Mouse (Mus musculus): Measurements from ENCODE around the gene Lhx6.

Gene Lhx6

DNA sequence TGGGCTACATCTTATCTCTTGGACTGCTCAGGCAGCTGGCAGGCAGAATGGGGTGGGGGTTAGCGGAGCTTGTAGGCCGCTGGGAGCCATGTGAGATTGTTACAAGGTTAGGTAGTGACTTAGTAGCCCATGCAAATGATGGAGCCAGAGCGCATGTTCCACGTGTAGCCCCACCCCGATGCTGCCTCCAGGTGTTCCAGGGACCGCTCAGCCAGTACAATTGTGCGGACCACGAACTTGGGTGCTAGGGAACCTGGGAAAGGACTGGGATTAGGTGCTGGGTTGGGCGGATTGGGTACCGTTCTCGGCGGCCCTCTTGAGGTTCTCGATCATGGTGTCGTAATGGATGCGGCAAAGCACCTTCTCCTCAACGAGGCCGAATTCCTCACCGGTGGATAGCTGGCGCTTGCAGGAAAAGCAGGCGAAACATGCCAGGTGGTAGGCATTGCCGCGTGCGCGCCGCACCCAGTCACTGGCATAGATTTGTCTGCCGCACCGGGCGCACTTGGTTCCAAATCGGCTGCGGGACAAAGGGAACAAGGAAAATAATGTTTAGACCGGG lies 11.2 kb downstream of the Lhx6 start:
- DNase-seq (ENCODE audit: low read depth in 2 of 2, low spot score in 2 of 2), result no peak

DNA sequence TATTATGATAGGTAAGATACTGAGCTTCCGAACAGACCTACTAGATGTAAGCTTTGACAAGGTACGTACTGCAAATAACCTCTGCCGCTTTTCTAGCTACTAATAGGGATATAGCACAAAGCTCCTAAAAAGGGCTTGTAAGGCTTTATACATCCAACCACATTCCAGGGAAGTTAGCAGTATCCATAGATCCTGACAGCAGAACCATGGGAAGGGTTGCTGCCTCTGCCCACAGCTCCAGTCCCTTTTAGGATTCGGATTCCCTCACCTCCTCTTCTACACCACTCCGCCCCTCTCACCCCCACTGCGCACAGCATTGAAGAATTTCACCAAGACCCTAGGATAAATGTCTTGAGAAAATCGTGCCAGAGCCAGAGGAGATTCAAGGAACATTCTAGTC lies 11.9 kb downstream of the Lhx6 start:
- DNase-seq (ENCODE audit: low read depth in 2 of 2, low spot score in 2 of 2), result no peak

DNA sequence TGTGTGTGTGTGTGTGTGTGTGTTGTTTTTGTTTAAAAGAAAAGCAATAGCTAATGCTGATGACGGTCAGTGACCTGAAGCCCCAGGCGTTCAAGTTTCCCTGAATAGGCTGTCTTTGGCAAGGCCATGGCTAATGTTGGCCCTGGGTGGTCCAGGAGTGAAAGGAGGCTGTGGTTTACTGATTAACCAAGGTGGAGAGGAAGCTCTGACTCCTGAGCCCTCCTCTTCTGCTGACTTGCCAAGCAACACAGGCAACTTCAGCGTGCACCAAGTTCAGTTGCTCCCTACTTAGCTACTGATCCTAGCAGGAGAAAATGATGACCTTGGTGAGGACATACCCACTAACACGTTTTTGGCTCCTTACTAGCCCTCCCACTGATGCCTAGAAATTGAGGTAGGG lies 12.5 kb downstream of the Lhx6 start:
- DNase-seq (ENCODE audit: low read depth in 2 of 2, low spot score in 2 of 2), result no peak

DNA sequence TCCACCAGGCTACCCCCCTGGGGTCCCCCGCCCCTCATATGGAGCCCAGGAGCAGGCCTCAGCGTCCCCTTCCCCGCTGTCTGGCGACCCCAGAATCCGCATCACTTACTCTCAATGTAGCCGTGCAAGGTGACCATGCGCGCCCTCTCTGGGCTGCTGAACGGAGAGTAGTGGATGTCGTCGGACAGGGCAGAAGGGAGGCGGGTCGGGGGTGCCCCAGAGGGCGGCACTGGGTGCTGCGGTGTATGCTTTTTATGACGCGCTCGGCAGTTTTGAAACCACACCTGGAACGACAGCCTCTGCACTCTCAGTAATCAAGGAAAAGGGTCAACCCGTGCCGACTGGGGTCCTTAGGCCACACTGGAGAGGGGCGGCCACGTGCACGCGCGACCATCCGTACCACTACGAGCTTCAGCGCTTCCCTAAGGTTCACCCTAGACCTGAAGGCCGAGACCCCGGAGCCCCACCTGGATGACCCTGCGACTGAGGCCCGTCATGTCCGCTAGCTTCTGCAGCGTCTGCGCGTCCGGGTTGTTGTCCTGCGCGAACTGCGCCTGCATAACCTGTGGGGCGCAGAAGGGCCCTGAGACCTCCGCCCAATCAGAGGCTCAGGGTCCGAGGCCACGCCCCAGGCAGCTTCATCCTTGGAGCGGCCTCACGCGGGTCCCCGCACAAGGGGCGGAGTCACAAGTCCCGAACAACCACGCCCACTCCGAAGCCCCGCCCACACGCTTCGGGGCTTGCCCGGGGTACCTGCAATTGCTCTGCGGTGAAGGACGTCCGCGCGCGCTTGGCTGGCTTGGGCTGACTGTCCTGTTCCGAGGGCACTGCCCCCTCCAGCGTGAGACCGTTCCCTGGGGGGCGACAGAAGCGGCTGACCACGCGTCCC lies 14.1 kb downstream of the Lhx6 start:
- DNase-seq (ENCODE audit: low read depth in 2 of 2, low spot score in 2 of 2), result peak in 1 of 2 experiments; percentile 3

DNA sequence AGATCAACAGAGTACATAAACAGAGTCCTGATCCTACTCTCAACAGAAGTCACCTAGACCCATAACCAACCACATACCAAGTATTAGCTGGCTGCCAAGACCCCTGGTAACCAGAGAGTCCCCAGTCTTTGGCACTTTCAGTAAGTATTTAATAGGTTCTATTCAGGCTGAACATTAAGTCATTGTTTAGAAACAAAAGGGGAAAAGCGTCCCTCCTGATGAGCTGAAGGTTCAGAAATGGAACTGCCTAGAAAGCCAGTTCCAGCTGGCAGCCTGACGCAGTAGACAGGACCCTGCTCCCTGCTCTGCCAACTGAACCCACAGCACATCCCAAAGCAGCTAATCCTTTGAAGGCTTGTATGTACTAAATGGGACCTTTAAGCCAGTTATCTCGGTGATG lies 16.0 kb downstream of the Lhx6 start:
- DNase-seq (ENCODE audit: low read depth in 2 of 2, low spot score in 2 of 2), result no peak

DNA sequence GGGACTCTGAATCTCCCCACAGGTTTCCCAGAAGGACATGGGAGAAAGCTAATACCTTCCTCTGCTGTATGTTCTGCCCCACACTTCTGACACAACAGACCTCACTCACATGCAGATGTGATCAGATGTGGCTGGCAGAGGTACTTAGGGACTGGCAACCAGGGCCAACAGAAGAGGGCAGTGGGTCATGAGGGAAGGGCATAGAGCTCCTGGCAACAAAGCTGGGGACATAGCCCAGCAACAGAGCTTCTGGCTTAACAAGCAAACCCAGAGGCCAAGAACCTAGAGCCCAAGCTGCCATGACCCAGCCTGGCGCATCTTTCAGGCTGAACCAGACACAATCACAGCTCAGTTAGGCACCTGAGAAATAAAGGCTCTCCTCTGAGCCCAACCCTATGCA lies 20.2 kb downstream of the Lhx6 start:
- no peak for DNase-seq (ENCODE audit: low read depth in 2 of 2, low spot score in 2 of 2)

DNA sequence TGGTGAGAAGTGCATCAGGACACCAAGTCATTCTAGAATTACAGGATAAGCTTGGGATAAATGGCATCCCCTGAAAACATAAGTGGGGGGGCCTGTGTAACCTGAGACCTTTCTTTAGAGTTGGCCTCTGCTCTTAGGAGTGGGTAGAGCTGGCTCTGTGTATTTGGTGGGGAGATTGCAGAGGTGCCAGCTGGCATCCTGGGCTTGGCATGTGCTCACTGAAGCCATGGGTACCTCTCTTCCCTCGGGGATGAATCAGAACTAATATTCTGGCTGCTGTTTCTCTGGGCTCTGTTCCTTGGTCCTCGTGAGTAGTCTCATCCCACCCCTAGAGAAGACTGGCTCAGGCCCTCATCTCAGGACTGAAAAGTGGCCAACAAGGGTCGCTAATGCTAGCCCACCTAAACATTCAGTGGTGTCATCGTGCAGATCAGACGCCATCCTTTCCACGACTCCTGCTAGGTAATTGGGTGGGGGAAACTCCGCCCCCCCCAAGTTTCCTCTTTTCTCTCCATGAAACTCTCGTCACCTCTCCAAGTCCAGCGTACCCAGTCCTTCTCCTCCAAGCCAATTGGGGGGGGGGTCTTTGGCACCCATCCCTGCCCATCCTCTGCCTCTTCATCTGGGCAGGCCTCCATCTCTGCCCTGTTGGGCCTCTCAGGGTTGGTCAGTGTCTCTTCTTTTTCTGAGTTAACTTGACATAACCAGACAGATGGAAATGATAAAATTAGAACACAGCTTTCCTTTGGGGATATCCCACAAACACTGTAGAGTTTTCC lies 22.2 kb downstream of the Lhx6 start:
- no peak for DNase-seq (ENCODE audit: low read depth in 2 of 2, low spot score in 2 of 2)

DNA sequence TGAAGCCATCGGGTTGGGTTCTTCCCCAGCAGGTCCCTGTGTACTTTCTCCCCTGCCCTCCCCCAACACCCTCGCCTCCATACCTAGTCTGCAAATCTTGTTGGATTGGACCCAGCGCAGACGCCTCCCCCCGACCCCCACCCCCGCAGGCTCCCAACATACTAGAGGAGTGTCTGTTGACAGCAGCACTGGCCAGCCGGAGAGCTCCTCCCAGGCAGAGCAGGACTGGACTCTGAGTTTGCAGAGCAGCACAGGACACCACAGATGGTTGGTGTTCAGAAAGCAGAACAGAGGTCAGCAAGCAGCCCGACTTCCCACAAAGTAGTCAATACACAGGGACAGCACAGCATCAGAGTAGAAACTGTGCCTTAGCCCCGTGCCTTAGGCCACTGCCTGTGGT lies 23.8 kb downstream of the Lhx6 start:
- no peak for DNase-seq (ENCODE audit: low read depth in 2 of 2, low spot score in 2 of 2)

DNA sequence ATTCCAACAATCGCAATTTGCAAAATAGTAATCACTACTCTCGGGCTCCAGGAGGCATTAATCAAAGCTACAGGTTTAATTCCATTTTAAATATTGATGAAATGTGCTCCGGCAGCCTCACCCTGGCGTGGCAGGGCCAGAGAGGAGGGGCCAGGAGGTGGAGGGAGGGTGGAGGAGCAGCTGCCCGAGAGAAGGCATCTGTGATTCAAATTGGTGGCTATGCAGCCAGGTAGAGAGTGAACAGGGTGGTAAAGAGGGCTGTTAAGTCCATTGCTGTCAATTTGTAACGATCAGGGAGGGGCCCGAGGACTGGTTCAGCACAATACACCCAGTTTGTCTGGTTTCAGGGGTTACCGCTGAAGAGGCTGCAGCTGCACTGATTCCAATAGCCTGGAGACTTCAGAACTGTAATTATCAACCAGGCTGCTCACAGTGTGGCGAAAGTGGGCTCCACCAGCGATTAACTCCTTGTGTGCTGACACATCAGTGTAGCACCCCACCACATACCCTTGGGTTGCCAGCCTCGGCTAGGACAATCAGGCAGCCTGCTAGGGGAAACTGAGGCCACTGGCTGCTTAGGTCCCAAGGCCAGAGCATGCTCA lies 27.9 kb downstream of the Lhx6 start:
- no peak for DNase-seq (ENCODE audit: low read depth in 2 of 2, low spot score in 2 of 2)

DNA sequence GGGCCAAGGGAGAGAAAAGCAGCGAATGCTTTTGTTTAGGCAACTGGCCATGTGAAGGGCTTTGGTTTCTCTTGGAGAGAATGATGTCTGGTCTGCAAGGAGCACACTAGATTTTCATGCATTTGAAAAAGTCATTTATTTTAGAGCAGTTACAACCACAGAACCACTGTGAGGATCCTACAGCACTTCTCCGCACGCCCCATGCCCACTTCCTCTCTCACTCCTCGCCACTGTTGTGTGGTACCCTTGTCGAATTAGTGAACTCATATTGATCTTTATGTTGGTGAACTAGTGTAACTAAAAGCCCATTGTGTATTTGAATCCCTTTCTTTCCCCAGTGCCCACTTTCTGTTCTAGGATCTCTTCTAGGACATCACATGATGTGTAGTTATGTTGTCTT lies 30.0 kb downstream of the Lhx6 start:
- no peak for DNase-seq (ENCODE audit: low read depth in 2 of 2, low spot score in 2 of 2)

DNA sequence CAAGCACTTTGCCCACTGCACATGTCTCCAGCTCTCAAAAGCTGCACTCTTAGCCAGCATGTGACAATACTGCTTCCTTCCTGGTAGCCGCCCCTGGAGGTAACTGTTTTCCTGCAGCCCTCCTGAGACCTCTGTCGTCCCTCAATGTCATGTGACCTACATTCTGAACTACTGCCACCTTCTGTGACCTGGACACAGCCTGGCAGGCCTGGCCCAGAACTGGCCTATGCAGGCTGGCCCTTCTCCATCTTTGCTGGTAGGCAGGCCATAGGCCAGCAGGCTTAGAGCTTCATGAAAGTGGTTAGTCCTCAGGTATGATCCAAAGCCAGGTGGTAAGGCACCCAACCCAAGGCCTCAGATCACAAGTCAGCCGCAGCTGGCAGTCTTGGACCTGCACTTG lies 31.4 kb downstream of the Lhx6 start:
- DNase-seq (ENCODE audit: low read depth in 2 of 2, low spot score in 2 of 2), result no peak

DNA sequence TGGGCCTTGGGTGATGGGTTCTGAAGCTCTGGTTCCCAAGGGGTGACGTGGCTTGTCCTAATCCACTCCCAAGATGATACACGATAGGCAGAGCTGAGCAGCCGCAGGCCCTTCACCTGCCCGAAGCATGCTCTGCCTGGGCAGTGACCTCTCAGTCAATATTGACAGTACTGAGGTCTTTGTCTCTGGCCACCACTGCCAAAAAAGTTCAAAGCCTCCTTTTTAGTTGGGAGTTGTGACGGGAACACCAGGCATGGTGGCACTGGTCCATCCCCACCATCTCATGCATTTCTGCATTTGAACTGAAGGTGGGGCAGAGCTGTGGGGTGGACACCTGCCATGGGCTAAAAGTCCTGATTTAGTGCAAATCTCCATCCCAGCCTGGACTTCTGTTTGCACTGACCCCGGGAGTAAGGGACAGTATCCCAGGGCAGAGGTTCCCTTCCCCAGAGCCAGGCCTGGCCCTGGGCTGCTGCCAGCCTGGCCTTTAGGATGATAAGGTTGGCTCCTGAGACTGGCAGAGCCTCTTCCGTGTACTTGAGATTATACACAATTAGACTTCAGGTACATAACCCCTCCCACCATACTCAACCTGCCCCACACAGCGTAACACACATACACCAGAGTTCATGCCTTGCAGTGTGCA lies 33.4 kb downstream of the Lhx6 start:
- no peak for DNase-seq (ENCODE audit: low read depth in 2 of 2, low spot score in 2 of 2)

DNA sequence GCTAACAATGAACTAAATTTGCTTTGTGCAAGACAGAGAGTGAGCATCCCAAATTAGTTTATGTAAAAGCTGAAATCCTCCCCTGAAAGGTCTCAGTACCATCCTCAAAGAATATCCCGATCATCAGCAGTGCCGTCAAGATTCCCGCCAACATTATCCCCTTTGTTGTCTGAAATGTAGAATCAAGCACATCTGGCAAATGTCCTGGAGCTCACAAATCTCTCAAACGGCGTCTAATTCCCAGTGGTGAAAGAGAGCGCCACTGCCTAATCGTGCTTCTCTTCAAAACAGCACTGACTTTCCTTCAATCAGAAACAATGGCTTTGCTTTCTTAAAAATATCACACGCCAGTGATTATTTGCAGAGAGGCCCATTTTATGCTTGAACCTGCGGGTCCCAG lies 38.1 kb downstream of the Lhx6 start:
- DNase-seq (ENCODE audit: low read depth in 2 of 2, low spot score in 2 of 2), result no peak

DNA sequence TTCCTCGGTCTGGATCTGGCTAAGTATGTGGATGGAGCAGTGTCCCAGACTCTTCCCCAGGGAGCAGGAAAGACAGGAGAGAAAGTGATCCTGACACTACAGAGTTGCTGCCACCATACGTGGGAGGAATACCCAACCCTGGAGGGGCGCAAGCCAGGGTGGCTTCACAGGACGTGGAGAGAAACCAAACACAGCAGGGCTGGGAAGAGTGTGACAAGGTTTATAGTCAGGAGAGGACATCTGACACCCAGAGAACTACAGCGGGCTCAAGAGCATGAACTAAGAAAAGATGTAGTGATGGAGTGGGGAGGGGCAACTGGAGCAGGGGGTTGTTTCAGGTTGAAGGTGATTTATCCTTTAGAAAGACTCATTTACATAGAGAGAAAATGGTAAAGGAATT lies 43.8 kb downstream of the Lhx6 start:
- DNase-seq (ENCODE audit: low read depth in 2 of 2, low spot score in 2 of 2), result no peak

DNA sequence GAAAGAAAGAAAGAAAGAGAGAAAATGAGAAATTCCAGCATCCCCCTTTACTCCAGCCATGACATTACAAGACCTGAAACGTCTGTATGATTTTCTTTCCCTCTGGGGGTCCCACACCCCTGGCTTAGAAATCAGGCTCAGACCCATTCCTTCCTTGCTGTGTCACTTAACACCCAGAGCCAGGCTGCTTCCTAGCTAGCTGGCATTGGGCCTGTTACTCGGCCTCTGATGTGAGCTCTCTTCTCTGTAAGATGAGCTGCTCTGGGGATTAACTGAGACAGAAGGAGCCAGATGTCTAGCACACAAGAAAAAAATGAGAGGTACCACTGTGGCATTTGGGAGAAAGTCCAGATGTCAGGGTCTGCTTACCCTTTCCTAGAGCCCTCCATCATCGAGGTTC lies 49.0 kb downstream of the Lhx6 start:
- DNase-seq (ENCODE audit: low read depth in 2 of 2, low spot score in 2 of 2), result no peak

DNA sequence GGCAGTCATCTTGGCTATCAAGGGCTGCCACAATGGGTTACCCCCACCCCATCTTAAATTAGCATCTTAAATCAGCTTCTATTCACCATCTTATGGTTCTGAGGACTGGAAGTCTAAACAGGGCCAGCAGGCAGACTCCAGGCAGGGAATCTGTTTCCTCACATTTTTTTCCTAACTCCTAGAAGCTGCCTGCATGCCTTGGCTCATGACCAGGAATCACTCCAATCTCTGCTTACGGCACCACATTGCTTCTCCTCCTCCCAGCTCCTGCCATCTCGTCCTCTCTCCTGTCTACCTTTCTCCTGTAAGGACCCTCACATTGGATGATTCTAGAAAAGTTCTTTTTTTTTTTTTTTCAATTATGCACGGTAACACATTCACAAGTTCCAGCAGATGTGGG lies 52.0 kb downstream of the Lhx6 start:
- DNase-seq (ENCODE audit: low read depth in 2 of 2, low spot score in 2 of 2), result no peak

DNA sequence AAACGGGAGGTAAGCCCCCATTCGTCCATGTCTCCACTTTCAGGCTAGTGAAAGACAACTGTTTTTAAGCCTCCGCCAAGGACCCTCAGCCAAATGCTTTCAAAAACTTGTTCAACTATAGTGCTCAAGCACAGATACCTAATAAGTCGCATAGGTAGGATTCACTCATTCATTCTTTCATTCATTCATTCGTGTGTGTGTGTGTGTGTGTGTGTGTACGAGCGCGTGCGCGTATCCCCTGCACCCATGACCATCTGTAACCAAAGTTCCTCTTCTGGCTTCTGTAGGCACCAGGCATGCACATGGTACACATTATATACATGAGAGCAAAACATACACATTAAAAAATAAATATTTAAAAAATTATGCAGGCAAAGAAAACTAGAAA lies 55.6 kb downstream of the Lhx6 start:
- DNase-seq (ENCODE audit: low read depth in 2 of 2, low spot score in 2 of 2), result no peak

DNA sequence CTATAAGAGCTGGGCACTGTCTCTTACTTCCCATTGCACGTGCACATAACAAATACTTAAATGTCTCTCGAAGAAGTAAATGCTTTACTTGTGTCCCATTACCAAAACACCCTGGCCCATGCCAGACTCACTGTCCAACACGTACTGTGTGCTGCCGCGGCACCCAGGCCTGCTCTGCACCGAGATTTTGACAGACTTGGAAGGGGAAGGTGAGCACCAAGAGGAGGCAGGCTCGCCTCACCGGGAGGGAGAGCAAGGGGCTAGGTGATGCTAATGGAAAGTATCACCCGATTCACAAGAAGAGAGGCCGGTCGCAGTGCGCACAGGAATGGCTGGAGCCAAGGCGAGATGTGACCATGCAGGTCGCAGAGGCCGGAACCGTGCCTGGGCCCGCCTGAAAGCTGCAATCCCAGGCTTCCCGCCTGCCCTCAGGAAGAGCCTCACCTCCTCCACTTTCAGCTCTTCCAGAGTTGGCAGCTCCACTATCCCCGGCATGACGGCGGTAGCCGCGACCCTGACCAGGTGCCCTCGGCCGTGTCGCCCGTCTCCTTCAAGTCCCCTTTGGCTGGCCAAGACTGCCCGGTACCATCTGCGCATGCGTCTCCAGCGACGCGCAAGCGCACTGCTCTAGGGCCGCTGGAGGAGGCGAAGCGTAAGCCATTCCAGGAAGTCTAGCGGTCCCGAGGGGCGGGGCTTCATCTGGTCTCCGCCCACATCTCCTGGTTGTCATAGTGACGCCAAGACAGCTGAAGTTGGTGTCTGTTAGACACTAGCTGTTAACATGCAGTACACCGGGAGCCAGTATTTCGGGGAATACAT lies 56.3 kb downstream of the Lhx6 start, which contains the start of the genes Ndufa8 and Morn5:
Gene Ndufa8, minus strand, starts transcription at position 659 of the 819 bp plus-strand sequence.
Gene Morn5, plus strand, starts transcription at position 711 of the 819 bp plus-strand sequence.
- DNase-seq (ENCODE audit: low read depth in 2 of 2, low spot score in 2 of 2), result peak; percentile 96 to 99

DNA sequence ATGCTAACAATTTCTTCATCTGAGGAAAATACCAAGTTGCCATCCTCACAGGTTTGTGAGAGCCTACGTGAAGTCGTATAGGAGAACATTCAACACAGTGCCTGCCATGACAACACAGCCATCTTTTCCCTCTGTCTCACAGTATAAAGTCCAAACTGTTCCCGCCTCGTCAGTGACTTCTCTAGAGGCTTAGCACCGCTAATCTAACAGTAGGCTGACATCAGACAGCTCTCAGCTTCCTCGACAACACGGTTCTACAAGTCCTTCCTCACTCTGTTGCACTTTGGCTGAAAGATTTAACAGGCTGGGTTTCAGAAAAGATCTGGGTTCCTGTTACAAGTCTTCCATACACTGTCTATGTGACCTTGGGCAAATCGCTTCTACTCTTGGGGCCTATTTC lies 57.0 kb downstream of the Lhx6 start:
- no peak for DNase-seq (ENCODE audit: low read depth in 2 of 2, low spot score in 2 of 2)

DNA sequence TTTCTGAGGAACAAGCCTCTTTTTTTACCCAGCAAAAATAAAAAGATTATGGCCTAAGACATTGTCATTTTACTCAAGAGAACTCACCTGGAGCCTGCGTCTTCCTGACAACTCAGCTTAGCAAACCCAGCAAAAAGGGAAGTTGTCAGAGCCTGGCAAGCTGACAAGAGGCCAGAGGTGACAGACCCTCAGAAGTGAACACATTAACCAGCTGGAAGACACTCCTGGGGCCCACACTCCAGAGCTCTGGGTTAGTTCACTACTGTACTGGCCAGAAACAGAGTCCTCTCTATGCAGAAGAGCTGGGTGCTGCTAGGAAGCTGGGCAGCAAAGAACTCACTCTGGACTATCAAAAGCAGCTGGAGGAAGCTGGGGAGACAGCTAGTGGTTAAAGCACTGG lies 64.3 kb downstream of the Lhx6 start:
- DNase-seq (ENCODE audit: low read depth in 2 of 2, low spot score in 2 of 2), result no peak
